8 mouse cellular contexts compared by ENCODE assay signal in genomic region chr1:36556553-36557456, GRCm38 (mm10). TPM values are rescaled to one million over a fixed set of nuclear protein-coding genes. Genes with fewer than 3 reads are reported as not detected.
DNase-seq lines count a peak whose midpoint lies in the region; ATAC-seq and TF ChIP-seq lines count a peak whose summit lies in the region.

No protein-coding gene starts in this region.

- H3K36me3 ChIP-seq in heart, embryonic 13.5 days = peaks cover 38% of the 10 kb centered on the region
- peaks cover 22% of the 10 kb centered on the region for H3K36me3 ChIP-seq in kidney, postnatal 0 days (ENCODE audit: insufficient read depth, low read length)
- H3K36me3 ChIP-seq in liver, embryonic 11.5 days (ENCODE audit: control insufficient read depth, insufficient read depth, low read length) = peaks cover 10% of the 10 kb centered on the region
- peaks cover 38% of the 10 kb centered on the region for H3K36me3 ChIP-seq in stomach, embryonic 14.5 days (ENCODE audit: control insufficient read depth, insufficient read depth, low read length)

- TF ChIP-seq POLR2A in embryonic fibroblast, embryonic 13.5 days (IDR thresholded peaks at IDR 0.05; ENCODE audit: low read depth, low read length) = peak; percentile 96

- peak overlapping the region; percentile 61 for H3K4me3 ChIP-seq in embryonic fibroblast, embryonic 13.5 days (ENCODE audit: insufficient read depth, low read length)
- H3K4me3 ChIP-seq in heart, embryonic 13.5 days = peak overlapping the region; percentile 78
- peak overlapping the region; percentile 82 for H3K4me3 ChIP-seq in kidney, postnatal 0 days (replicated peaks; ENCODE audit: low read depth, low read length)
- peak overlapping the region; percentile 64 for H3K4me3 ChIP-seq in liver, embryonic 11.5 days (ENCODE audit: low read depth, low read length)
- peak overlapping the region; percentile 91 for H3K4me3 ChIP-seq in stomach, embryonic 14.5 days (ENCODE audit: low read depth, low read length)

- peak; percentile 66 for DNase-seq in A20 (ENCODE audit: low read depth, low spot score)
- peak; percentile 88 for DNase-seq in adrenal gland, postnatal 4 days (ENCODE audit: low spot score in 2 of 2)
- DNase-seq in kidney, postnatal 0 days (ENCODE audit: low spot score) = peak; percentile 96
- DNase-seq in liver, embryonic 11.5 days (ENCODE audit: low spot score) = peak; percentile 93
- DNase-seq in naive thymus-derived CD4-positive, alpha-beta T cell, adult 2 months (ENCODE audit: low read depth) = peak; percentile 87

- WGBS in heart, embryonic 13.5 days = under 1% methylated on average over 52 of the region's 52 CpGs
- under 1% methylated on average over 52 of the region's 52 CpGs for WGBS in kidney, postnatal 0 days
- WGBS in liver, embryonic 11.5 days = under 1% methylated on average over 52 of the region's 52 CpGs
- under 1% methylated on average over 52 of the region's 52 CpGs for WGBS in stomach, embryonic 14.5 days

- TF ChIP-seq CTCF in embryonic fibroblast, embryonic 13.5 days (IDR thresholded peaks at IDR 0.05; ENCODE audit: borderline replicate concordance, insufficient read depth, low read length) = peak; percentile 35; the same call in 1 of the 2 replicates
- peak; percentile 92 for TF ChIP-seq CTCF in kidney, postnatal 0 days (IDR thresholded peaks at IDR 0.05; ENCODE audit: low read depth)

- H3K27me3 ChIP-seq in heart, embryonic 13.5 days (replicated peaks) = no peaks in the 10 kb centered on the region; the same call in 1 of the 2 replicates
- H3K27me3 ChIP-seq in kidney, postnatal 0 days (ENCODE audit: insufficient read depth, low read length) = no peaks in the 10 kb centered on the region
- peaks cover 66% of the 10 kb centered on the region for H3K27me3 ChIP-seq in liver, embryonic 11.5 days (replicated peaks; ENCODE audit: control insufficient read depth, insufficient read depth, low read length)
- no peaks in the 10 kb centered on the region for H3K27me3 ChIP-seq in stomach, embryonic 14.5 days (ENCODE audit: control insufficient read depth, insufficient read depth, low read length)

- H3K27ac ChIP-seq in embryonic fibroblast, embryonic 13.5 days (ENCODE audit: insufficient read depth, low read length) = peak overlapping the region; percentile 76
- peak overlapping the region; percentile 97 for H3K27ac ChIP-seq in heart, embryonic 13.5 days (replicated peaks)
- peak overlapping the region; percentile 99 for H3K27ac ChIP-seq in kidney, postnatal 0 days
- peak overlapping the region; percentile 79 for H3K27ac ChIP-seq in liver, embryonic 11.5 days (ENCODE audit: low read depth, low read length)
- peak overlapping the region; percentile 99 for H3K27ac ChIP-seq in stomach, embryonic 14.5 days (ENCODE audit: low read length)

- H3K9me3 ChIP-seq in heart, embryonic 13.5 days = no peaks in the 10 kb centered on the region
- no peaks in the 10 kb centered on the region for H3K9me3 ChIP-seq in kidney, postnatal 0 days (replicated peaks; ENCODE audit: low read length)
- no peaks in the 10 kb centered on the region for H3K9me3 ChIP-seq in liver, embryonic 11.5 days (ENCODE audit: control insufficient read depth, low read length)
- H3K9me3 ChIP-seq in stomach, embryonic 14.5 days (ENCODE audit: control insufficient read depth, low read depth, low read length) = no peaks in the 10 kb centered on the region

- H3K9ac ChIP-seq in heart, embryonic 13.5 days = peak overlapping the region; percentile 97
- H3K9ac ChIP-seq in kidney, postnatal 0 days (ENCODE audit: low read depth, low read length) = peak overlapping the region; percentile 96
- peak overlapping the region; percentile 65 for H3K9ac ChIP-seq in liver, embryonic 11.5 days (ENCODE audit: low read depth, low read length)
- peak overlapping the region; percentile 96 for H3K9ac ChIP-seq in stomach, embryonic 14.5 days (replicated peaks; ENCODE audit: low read depth, low read length)

- H3K4me2 ChIP-seq in heart, embryonic 13.5 days = peak overlapping the region; percentile 89
- H3K4me2 ChIP-seq in kidney, postnatal 0 days (ENCODE audit: low read length) = peak overlapping the region; percentile 67
- H3K4me2 ChIP-seq in liver, embryonic 11.5 days = peak overlapping the region; percentile 79
- H3K4me2 ChIP-seq in stomach, embryonic 14.5 days (replicated peaks; ENCODE audit: low read depth, low read length) = peak overlapping the region; percentile 82

- peak; percentile 55 for ATAC-seq in heart, embryonic 13.5 days (ENCODE audit: extremely low read depth, insufficient number of reproducible peaks, low FRiP score, low TSS enrichment)
- peak; percentile 60 for ATAC-seq in kidney, postnatal 0 days (replicated peaks; ENCODE audit: low FRiP score, low read depth)
- ATAC-seq in liver, embryonic 11.5 days (replicated peaks; ENCODE audit: low FRiP score) = peak; percentile 43
- peak; percentile 73 for ATAC-seq in stomach, embryonic 14.5 days (ENCODE audit: insufficient number of reproducible peaks, insufficient read depth, low FRiP score, low read depth)

- peaks cover 3% of the 10 kb centered on the region for H3K4me1 ChIP-seq in embryonic fibroblast, embryonic 13.5 days (ENCODE audit: control insufficient read depth, insufficient read depth, low read length)
- H3K4me1 ChIP-seq in heart, embryonic 13.5 days = peaks cover 50% of the 10 kb centered on the region
- H3K4me1 ChIP-seq in kidney, postnatal 0 days (replicated peaks; ENCODE audit: insufficient read depth, low read length) = peaks cover 36% of the 10 kb centered on the region
- H3K4me1 ChIP-seq in liver, embryonic 11.5 days (replicated peaks; ENCODE audit: control insufficient read depth, insufficient read depth, low read length) = peaks cover 27% of the 10 kb centered on the region
- peaks cover 31% of the 10 kb centered on the region for H3K4me1 ChIP-seq in stomach, embryonic 14.5 days (ENCODE audit: control insufficient read depth, insufficient read depth, low read length)

RNA-seq across cellular contexts. Expression of gene Sema4c, which starts 1.3 kb away (rescaled TPM):
- total RNA-seq in adrenal gland, postnatal 4 days (2021) = 10 to 100 TPM; 44.0 to 57.6 TPM
- 11.8 and 20.5 TPM in 2 replicates for polyA plus RNA-seq in embryonic fibroblast, embryonic 13.5 days (2011; ENCODE audit: insufficient read length, low read depth, missing spikeins)
- 10.0 and 10.2 TPM in 2 replicates for polyA plus RNA-seq in heart, embryonic 13.5 days (2015; fragmentation: Nextera tagmentation; extraction: Ambion mirVana)
- polyA plus RNA-seq in kidney, postnatal 0 days (2015; fragmentation: Nextera tagmentation; extraction: Ambion mirVana) = 13.5 and 14.7 TPM in 2 replicates
- polyA plus RNA-seq in liver, embryonic 11.5 days (2014; fragmentation: Nextera tagmentation; extraction: Ambion mirVana) = 0.77 and 0.78 TPM in 2 replicates
- polyA plus RNA-seq in stomach, embryonic 14.5 days (2014; fragmentation: Nextera tagmentation; extraction: Ambion mirVana) = 4.2 and 4.3 TPM in 2 replicates

RNA-seq across cellular contexts. Expression of gene Ankrd39, which starts 9.6 kb away (rescaled TPM):
- 10 to 100 TPM; 19.8 to 23.1 TPM for total RNA-seq in adrenal gland, postnatal 4 days (2021)
- polyA plus RNA-seq in embryonic fibroblast, embryonic 13.5 days (2011; ENCODE audit: insufficient read length, low read depth, missing spikeins) = 7.7 and 8.0 TPM in 2 replicates
- 23.6 and 27.2 TPM in 2 replicates for polyA plus RNA-seq in heart, embryonic 13.5 days (2015; fragmentation: Nextera tagmentation; extraction: Ambion mirVana)
- polyA plus RNA-seq in kidney, postnatal 0 days (2015; fragmentation: Nextera tagmentation; extraction: Ambion mirVana) = 22.0 and 24.6 TPM in 2 replicates
- 18.2 and 22.1 TPM in 2 replicates for polyA plus RNA-seq in liver, embryonic 11.5 days (2014; fragmentation: Nextera tagmentation; extraction: Ambion mirVana)
- polyA plus RNA-seq in stomach, embryonic 14.5 days (2014; fragmentation: Nextera tagmentation; extraction: Ambion mirVana) = 26.2 and 30.4 TPM in 2 replicates

RNA-seq across cellular contexts. Expression of gene Gm42417, which starts 17.6 kb away (rescaled TPM):
- not detected for total RNA-seq in adrenal gland, postnatal 4 days (2021)
- polyA plus RNA-seq in embryonic fibroblast, embryonic 13.5 days (2011; ENCODE audit: insufficient read length, low read depth, missing spikeins) = 1.6 TPM in 1 of 2 replicates, not detected in the other
- not detected in 2 replicates for polyA plus RNA-seq in heart, embryonic 13.5 days (2015; fragmentation: Nextera tagmentation; extraction: Ambion mirVana)
- polyA plus RNA-seq in kidney, postnatal 0 days (2015; fragmentation: Nextera tagmentation; extraction: Ambion mirVana) = not detected in 2 replicates
- polyA plus RNA-seq in liver, embryonic 11.5 days (2014; fragmentation: Nextera tagmentation; extraction: Ambion mirVana) = not detected in 2 replicates
- 0.39 TPM in 1 of 2 replicates, not detected in the other for polyA plus RNA-seq in stomach, embryonic 14.5 days (2014; fragmentation: Nextera tagmentation; extraction: Ambion mirVana)

RNA-seq across cellular contexts. Expression of gene Ankrd23, which starts 20.1 kb away (rescaled TPM):
- 10 to 100 TPM; 20.7 to 22.9 TPM for total RNA-seq in adrenal gland, postnatal 4 days (2021)
- polyA plus RNA-seq in embryonic fibroblast, embryonic 13.5 days (2011; ENCODE audit: insufficient read length, low read depth, missing spikeins) = 2.9 and 6.7 TPM in 2 replicates
- 17.7 and 20.1 TPM in 2 replicates for polyA plus RNA-seq in heart, embryonic 13.5 days (2015; fragmentation: Nextera tagmentation; extraction: Ambion mirVana)
- polyA plus RNA-seq in kidney, postnatal 0 days (2015; fragmentation: Nextera tagmentation; extraction: Ambion mirVana) = 8.7 and 10.9 TPM in 2 replicates
- polyA plus RNA-seq in liver, embryonic 11.5 days (2014; fragmentation: Nextera tagmentation; extraction: Ambion mirVana) = 11.0 and 13.4 TPM in 2 replicates
- polyA plus RNA-seq in stomach, embryonic 14.5 days (2014; fragmentation: Nextera tagmentation; extraction: Ambion mirVana) = 16.8 and 19.4 TPM in 2 replicates

RNA-seq across cellular contexts. Expression of gene Cnnm3, which starts 45.1 kb away (rescaled TPM):
- 10 to 100 TPM; 44.1 to 45.1 TPM for total RNA-seq in adrenal gland, postnatal 4 days (2021)
- polyA plus RNA-seq in embryonic fibroblast, embryonic 13.5 days (2011; ENCODE audit: insufficient read length, low read depth, missing spikeins) = 4.0 and 6.2 TPM in 2 replicates
- polyA plus RNA-seq in heart, embryonic 13.5 days (2015; fragmentation: Nextera tagmentation; extraction: Ambion mirVana) = 2.0 and 2.4 TPM in 2 replicates
- 3.4 and 3.8 TPM in 2 replicates for polyA plus RNA-seq in kidney, postnatal 0 days (2015; fragmentation: Nextera tagmentation; extraction: Ambion mirVana)
- polyA plus RNA-seq in liver, embryonic 11.5 days (2014; fragmentation: Nextera tagmentation; extraction: Ambion mirVana) = 3.3 and 3.8 TPM in 2 replicates
- 6.2 and 8.4 TPM in 2 replicates for polyA plus RNA-seq in stomach, embryonic 14.5 days (2014; fragmentation: Nextera tagmentation; extraction: Ambion mirVana)

Comparison
In these comparisons a context has a peak if more than half of its experiments do, and no peak if none do; other contexts are left out.
1. Peak in every context shown above with its lines: DNase-seq, ATAC-seq, H3K4me3 ChIP-seq and H3K27ac ChIP-seq.